Mouse (Mus musculus): ENCODE results near the gene Gm10799.

DNA sequence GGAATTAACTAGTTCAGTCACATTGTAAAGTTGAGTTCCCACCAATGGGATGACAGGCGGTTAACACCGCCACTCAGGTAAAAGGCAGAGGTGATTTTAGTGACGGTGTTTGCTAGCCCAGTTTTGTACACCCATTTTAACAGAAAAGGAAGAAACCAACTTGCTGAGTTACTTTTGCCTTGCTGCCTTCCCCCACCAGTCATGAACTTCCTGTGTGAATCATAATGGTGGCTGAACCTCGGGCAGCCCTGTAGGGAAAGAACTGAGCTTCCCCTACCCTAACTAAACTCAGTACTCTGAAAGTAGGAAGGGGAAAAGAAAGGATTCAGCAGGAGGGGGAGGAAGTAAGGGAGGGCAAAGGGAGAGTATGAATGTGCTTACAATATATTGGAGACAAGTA, 41.7 kb upstream of the Gm10799 start:
- TF ChIP-seq FLI1 (IDR thresholded peaks at IDR 0.05; ENCODE audit: low read length) = no peak
- TF ChIP-seq GATA1 (IDR thresholded peaks at IDR 0.05; ENCODE audit: borderline replicate concordance, low read length) = no peak
